Mouse (Mus musculus) intestine, embryonic 14.5 days (tissue): ENCODE data around the gene Rpl19. TPM values are rescaled to one million over a fixed set of nuclear protein-coding genes. Genes with fewer than 3 reads are reported as not detected.

ENCODE experiments used
- ATAC-seq: fragments of 200-750 bp; cut with Nextera tagmentation; replicated peaks from 2 replicates; pipeline ENCODE4 v1.8.0; 2017; ENCODE audit warnings: low read depth, moderate number of reproducible peaks, moderate TSS enrichment, moderate library complexity; ENCODE audit not compliant: low FRiP score, low TSS enrichment
- DNase-seq: peaks from one replicate; pipeline ENCODE4 v3.0.0-alpha.2; 2018; ENCODE audit warnings: low spot score
- H3K27ac ChIP-seq: fragments of 300-500 bp; sonication (generic); 2 replicates; pipeline ENCODE4 v1.5.1; 2014; ENCODE audit warnings: low read depth, mild to moderate bottlenecking, control low read depth
- H3K27me3 ChIP-seq: fragments of 300-500 bp; sonication (generic); replicated peaks from 2 replicates; pipeline ENCODE4 v1.6.1; 2014; ENCODE audit warnings: low read length, control low read depth; ENCODE audit not compliant: control insufficient read depth, insufficient read depth
- H3K36me3 ChIP-seq: fragments of 300-500 bp; sonication (generic); 2 replicates; pipeline ENCODE4 v1.6.1; 2014; ENCODE audit warnings: low read length, control low read depth; ENCODE audit not compliant: control insufficient read depth, insufficient read depth
- H3K4me1 ChIP-seq: fragments of 300-500 bp; sonication (generic); replicated peaks from 2 replicates; pipeline ENCODE4 v1.6.1; 2014; ENCODE audit warnings: low read length, control low read depth, mixed read lengths; ENCODE audit not compliant: control insufficient read depth, insufficient read depth
- H3K4me2 ChIP-seq: fragments of 300-500 bp; sonication (generic); 2 replicates; pipeline ENCODE4 v1.6.1; 2014; ENCODE audit warnings: low read length
- H3K4me3 ChIP-seq: fragments of 300-500 bp; sonication (generic); 2 replicates; pipeline ENCODE4 v1.5.1; 2014; ENCODE audit warnings: low read depth, low read length, control low read depth, mixed read lengths
- H3K9ac ChIP-seq: fragments of 300-500 bp; sonication (generic); 2 replicates; pipeline ENCODE4 v1.6.1; 2014; ENCODE audit warnings: mild to moderate bottlenecking, low read length
- H3K9me3 ChIP-seq: fragments of 300-500 bp; sonication (generic); 2 replicates; pipeline ENCODE4 v1.6.1; 2016; ENCODE audit warnings: low read length, control low read depth; ENCODE audit not compliant: control insufficient read depth
- WGBS: fragments of 180-500 bp; shearing (Covaris S2); extraction: QIAGEN DNeasy Blood & Tissue Kit; methylation state at CpG from one replicate; pipeline ENCODE4 v1.1.7; 2014; 5-methylcytosine and 5-hydroxymethylcytosine counted together
- polyA plus RNA-seq: library from polyadenylated mRNA; unstranded; fragments of >200 nt; fragmentation: Nextera tagmentation; extraction: Ambion mirVana; gene quantifications from 2 replicates; pipeline ENCODE4 v1.2.1, GENCODE M21; 2014

The Rpl19 gene
- polyA plus RNA-seq, 1 experiment from 2014 or later: 1,242 TPM

- peaks cover 23% of the 10 kb centered on the region for H3K36me3 ChIP-seq
- DNase-seq (no peak), ATAC-seq (no peak)
- H3K4me1 ChIP-seq: no peaks in the 10 kb centered on the region
- H3K4me3 ChIP-seq: no peak overlapping the region
- no peak overlapping the region for H3K9ac ChIP-seq
- H3K4me2 ChIP-seq: peak overlapping the region; percentile 32; the same call in 1 of the 2 replicates
- WGBS: 48% methylated on average over 17 of the region's 17 CpGs
- no peak overlapping the region for H3K27ac ChIP-seq
- no peaks in the 10 kb centered on the region for H3K9me3 ChIP-seq
- H3K27me3 ChIP-seq: peaks cover 16% of the 10 kb centered on the region; the same call in 1 of the 2 replicates
Measured at GRCm38 (mm10) chr11:98003171-98003671, 23.3 kb upstream of the Rpl19 start.

- H3K27me3 ChIP-seq: peaks cover 16% of the 10 kb centered on the region; the same call in 1 of the 2 replicates
- DNase-seq (no peak), ATAC-seq (no peak)
- no peak overlapping the region for H3K4me2 ChIP-seq
- no peaks in the 10 kb centered on the region for H3K4me1 ChIP-seq
- no peak overlapping the region for H3K27ac ChIP-seq
- H3K36me3 ChIP-seq: peaks cover 25% of the 10 kb centered on the region
- no peaks in the 10 kb centered on the region for H3K9me3 ChIP-seq
- H3K9ac ChIP-seq: no peak overlapping the region
- no peak overlapping the region for H3K4me3 ChIP-seq
- 66% methylated on average over 8 of the region's 8 CpGs for WGBS
Measured at GRCm38 (mm10) chr11:98004161-98004560, 22.3 kb upstream of the Rpl19 start.

GRCm38 (mm10) chr11:98005076-98005475 is 21.4 kb upstream of the Rpl19 start:
- Histone ChIP-seq H3K9ac (no peak overlapping the region), H3K4me3 (no peak overlapping the region), H3K27me3 (peaks cover 16% of the 10 kb centered on the region; the same call in 1 of the 2 replicates), H3K36me3 (peaks cover 32% of the 10 kb centered on the region), H3K9me3 (no peaks in the 10 kb centered on the region), H3K27ac (no peak overlapping the region), H3K4me2 (no peak overlapping the region), H3K4me1 (no peaks in the 10 kb centered on the region)
- WGBS: 45% methylated on average over 13 of the region's 13 CpGs
- DNase-seq (no peak), ATAC-seq (peak; percentile 28; the same call in 1 of the 2 replicates)

- H3K27ac ChIP-seq: no peak overlapping the region
- no peaks in the 10 kb centered on the region for H3K4me1 ChIP-seq
- ATAC-seq: no peak
- DNase-seq: no peak
- H3K4me3 ChIP-seq: no peak overlapping the region
- H3K9me3 ChIP-seq: no peaks in the 10 kb centered on the region
- H3K36me3 ChIP-seq: peaks cover 32% of the 10 kb centered on the region
- H3K4me2 ChIP-seq: no peak overlapping the region
- 86% methylated on average over 10 of the region's 10 CpGs for WGBS
- H3K9ac ChIP-seq: no peak overlapping the region
- 0 out of 2 replicates have a peak, but pooled peaks cover 14% of the 10 kb centered on the region for H3K27me3 ChIP-seq
Measured at GRCm38 (mm10) chr11:98005686-98006085, 20.8 kb upstream of the Rpl19 start.

- no peak overlapping the region for H3K4me2 ChIP-seq
- no peak overlapping the region for H3K9ac ChIP-seq
- no peaks in the 10 kb centered on the region for H3K4me1 ChIP-seq
- ATAC-seq (no peak), DNase-seq (no peak)
- 83% methylated on average over 11 of the region's 11 CpGs for WGBS
- H3K9me3 ChIP-seq: no peaks in the 10 kb centered on the region
- H3K27me3 ChIP-seq: no peaks in the 10 kb centered on the region
- peaks cover 30% of the 10 kb centered on the region for H3K36me3 ChIP-seq
- no peak overlapping the region for H3K4me3 ChIP-seq
- no peak overlapping the region for H3K27ac ChIP-seq
Measured at GRCm38 (mm10) chr11:98008087-98008486, 18.4 kb upstream of the Rpl19 start.

- Histone ChIP-seq H3K36me3 (peaks cover 35% of the 10 kb centered on the region), H3K27ac (no peak overlapping the region), H3K4me1 (no peaks in the 10 kb centered on the region), H3K4me2 (no peak overlapping the region), H3K9ac (no peak overlapping the region), H3K4me3 (no peak overlapping the region), H3K9me3 (no peaks in the 10 kb centered on the region), H3K27me3 (no peaks in the 10 kb centered on the region)
- WGBS: 49% methylated on average over 6 of the region's 9 CpGs
- DNase-seq (no peak), ATAC-seq (no peak)
Measured at GRCm38 (mm10) chr11:98011716-98012115, 14.8 kb upstream of the Rpl19 start.

- Histone ChIP-seq H3K4me2 (no peak overlapping the region), H3K27ac (no peak overlapping the region), H3K9ac (no peak overlapping the region), H3K4me1 (no peaks in the 10 kb centered on the region), H3K36me3 (peaks cover 32% of the 10 kb centered on the region), H3K27me3 (no peaks in the 10 kb centered on the region), H3K9me3 (no peaks in the 10 kb centered on the region), H3K4me3 (no peak overlapping the region)
- WGBS: 82% methylated on average over 10 of the region's 10 CpGs
- DNase-seq (no peak), ATAC-seq (no peak)
Measured at GRCm38 (mm10) chr11:98012831-98013230, 13.7 kb upstream of the Rpl19 start.

- ATAC-seq (no peak), DNase-seq (no peak)
- no peaks in the 10 kb centered on the region for H3K9me3 ChIP-seq
- peaks cover 20% of the 10 kb centered on the region; the same call in 1 of the 2 replicates for H3K36me3 ChIP-seq
- H3K4me1 ChIP-seq: peaks cover 12% of the 10 kb centered on the region
- WGBS: 92% methylated on average over 5 of the region's 5 CpGs
- H3K27ac ChIP-seq: no peak overlapping the region
- no peak overlapping the region for H3K4me3 ChIP-seq
- no peaks in the 10 kb centered on the region for H3K27me3 ChIP-seq
- no peak overlapping the region for H3K4me2 ChIP-seq
- H3K9ac ChIP-seq: no peak overlapping the region
Measured at GRCm38 (mm10) chr11:98016177-98016576, 10.3 kb upstream of the Rpl19 start.

- H3K9ac ChIP-seq: no peak overlapping the region
- no peaks in the 10 kb centered on the region for H3K9me3 ChIP-seq
- H3K27me3 ChIP-seq: no peaks in the 10 kb centered on the region
- peaks cover 18% of the 10 kb centered on the region; the same call in 1 of the 2 replicates for H3K36me3 ChIP-seq
- H3K4me2 ChIP-seq: no peak overlapping the region
- no peak for DNase-seq
- H3K27ac ChIP-seq: no peak overlapping the region
- H3K4me1 ChIP-seq: peaks cover 18% of the 10 kb centered on the region
- ATAC-seq: no peak
- 65% methylated on average over 4 of the region's 4 CpGs for WGBS
- no peak overlapping the region for H3K4me3 ChIP-seq
Measured at GRCm38 (mm10) chr11:98016824-98017223, 9.7 kb upstream of the Rpl19 start.
